Mouse (Mus musculus): ENCODE data around the gene Rtn4ip1. TPM values are rescaled to one million over a fixed set of nuclear protein-coding genes. Genes with fewer than 3 reads are reported as not detected.

The Rtn4ip1 gene
- polyA plus RNA-seq, 1 experiment from 2014 or later: 23.5 TPM

Other genes starting within 250 kb of the Rtn4ip1 start
- 25.2 and 28.8 TPM in 2 replicates for gene Qrsl1, start 62 bp upstream of the Rtn4ip1 start, polyA plus RNA-seq (2016; fragmentation: Nextera tagmentation; extraction: Ambion mirVana)
- gene Crybg1, start 247.0 kb downstream of the Rtn4ip1 start, polyA plus RNA-seq (2016; fragmentation: Nextera tagmentation; extraction: Ambion mirVana): 0.16 and 0.22 TPM in 2 replicates

All from forebrain, embryonic 10.5 days (tissue).